Mouse (Mus musculus) heart, adult 8-10 months (tissue): ENCODE data around the gene Tmem209. TPM values are rescaled to one million over a fixed set of nuclear protein-coding genes. Genes with fewer than 3 reads are reported as not detected.

Experiments used
- DNase-seq: peaks from one replicate; pipeline ENCODE4 v3.0.0; 2022; ENCODE audit warnings: low spot score
- total RNA-seq, 4 experiments: library from RNA; stranded (reverse); gene quantifications; 2 replicates each; pipeline ENCODE4 v1.2.4; 2022

Tmem209 gene
- total RNA-seq, result 10 to 100 TPM in 2 of 4 experiments, 1 to 10 TPM in 2; 7.3 to 12.4 (median 9.5) TPM

GRCm38 (mm10) chr6:30509265-30510239, at the start of gene Tmem209, which contains the start of gene Ssmem1:
Tmem209 (minus strand) TSS chr6:30509783.
Ssmem1 (plus strand) TSS chr6:30509849.
- peak; percentile 100 for DNase-seq

DNA sequence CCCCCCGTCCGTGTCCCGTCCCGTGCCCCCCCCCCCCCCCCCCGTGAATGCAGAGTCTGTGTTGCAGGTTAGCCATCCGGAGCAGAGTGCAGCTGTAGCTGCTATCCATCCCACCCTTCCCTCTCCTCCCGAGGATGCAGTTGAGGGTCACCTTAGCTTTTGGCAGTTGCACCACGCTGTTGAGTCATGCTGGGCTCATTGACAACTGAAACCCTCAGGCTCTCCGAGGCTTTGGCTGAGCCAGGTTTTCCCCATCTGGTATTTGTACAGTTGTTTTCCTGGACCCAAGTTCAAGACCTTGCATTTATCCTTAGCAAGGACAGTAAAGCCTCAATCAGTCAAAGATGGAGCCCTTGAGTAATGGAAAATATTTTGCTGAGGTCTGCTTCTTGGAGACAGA, 46.5 kb upstream of the Tmem209 start:
- peak; percentile 72 for DNase-seq

GRCm38 (mm10) chr6:30554621-30555170, 45.1 kb upstream of the Tmem209 start:
- peak; percentile 41 for DNase-seq

- no peak for DNase-seq
Observed at GRCm38 (mm10) chr6:30554092-30554491, 44.5 kb upstream of the Tmem209 start.

DNA sequence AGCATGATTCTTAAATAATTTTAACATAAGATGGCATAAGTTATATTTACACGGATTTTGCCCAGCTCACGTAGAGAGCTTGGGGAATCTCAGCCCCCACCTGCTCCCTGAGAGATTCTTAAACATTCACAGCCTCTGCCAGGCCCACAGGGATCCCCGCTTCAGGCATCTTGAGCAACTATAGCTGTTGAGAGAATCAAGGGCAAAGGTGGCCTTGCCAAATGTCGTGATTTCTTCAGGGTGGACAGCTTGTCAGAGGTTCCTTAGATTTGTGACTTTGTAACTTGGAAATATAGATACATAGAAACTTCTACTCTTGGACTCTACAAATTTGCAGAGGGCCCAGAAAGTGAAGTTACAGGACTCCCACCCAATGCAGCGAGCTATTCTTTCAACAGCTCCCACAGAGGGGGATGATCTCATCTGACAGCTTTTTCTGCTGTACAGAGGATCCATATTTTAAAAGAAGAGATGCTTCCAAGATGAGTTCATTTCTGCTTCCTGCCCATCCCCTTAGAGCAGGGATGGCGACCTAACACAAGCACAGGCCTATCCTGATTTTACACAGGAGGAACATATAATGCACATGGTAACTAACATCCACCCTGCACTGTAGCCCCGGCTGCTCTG, 43.9 kb upstream of the Tmem209 start:
- no peak for DNase-seq

- DNase-seq, result no peak
Observed at GRCm38 (mm10) chr6:30552628-30553027, 43.0 kb upstream of the Tmem209 start.

DNA sequence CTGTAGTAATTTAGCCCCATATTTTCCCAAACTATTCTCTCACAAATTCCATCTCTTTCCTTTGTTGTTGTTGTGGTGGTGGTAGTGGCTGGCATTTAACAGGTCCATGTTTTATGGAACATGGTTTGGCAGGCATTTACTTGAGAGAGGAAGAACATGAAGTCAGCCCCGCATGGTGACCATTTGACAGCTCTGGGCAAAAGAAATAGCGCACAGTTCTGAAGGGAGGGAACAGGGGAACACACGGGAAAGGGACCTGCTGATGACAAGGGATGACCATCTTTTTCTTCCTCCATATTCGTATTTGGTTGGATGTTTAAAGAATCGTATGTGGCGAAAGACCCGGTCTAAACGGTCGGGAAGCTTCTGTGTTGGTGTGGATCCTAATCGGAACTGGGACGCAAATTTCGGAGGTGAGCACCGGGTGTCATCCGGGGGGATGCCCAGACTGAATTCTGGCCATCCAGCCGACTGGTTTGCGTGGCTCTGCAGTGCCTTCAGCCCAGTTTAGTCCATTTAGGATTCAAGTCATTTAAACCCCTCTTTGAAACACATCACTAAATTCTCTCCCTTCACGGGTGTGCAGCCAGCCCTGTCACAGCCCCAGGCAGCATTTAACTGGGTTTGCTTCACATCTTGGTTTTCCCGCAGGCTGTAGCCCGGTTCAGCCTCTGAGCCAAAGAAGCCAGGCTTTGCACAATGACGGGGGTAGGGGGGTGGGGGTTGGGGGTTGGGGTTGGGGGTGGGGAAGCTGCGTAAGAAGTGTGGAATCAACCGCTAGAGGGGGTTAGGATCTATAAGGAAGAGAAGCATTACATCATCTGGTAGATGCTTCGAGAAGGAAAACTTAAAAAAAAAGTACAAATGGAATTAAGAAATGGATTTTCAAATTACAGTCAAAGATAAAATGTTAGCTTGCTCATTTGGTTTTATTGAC, 42.3 kb upstream of the Tmem209 start:
- DNase-seq, result no peak

DNA sequence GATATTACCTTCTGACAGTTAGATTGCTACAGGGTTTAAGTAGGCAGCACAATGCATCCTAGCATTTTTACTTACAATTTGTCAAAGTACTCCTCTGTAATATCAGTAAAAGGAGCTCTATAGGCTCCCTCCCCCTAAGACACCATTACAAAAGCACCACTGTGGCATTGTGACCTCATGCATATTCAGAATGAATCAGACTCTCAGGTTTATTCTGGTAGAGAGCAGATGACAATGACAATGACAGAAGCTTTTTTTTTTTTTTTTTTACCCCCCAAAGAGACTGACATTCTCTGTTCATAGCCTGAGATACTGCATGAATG, 41.6 kb upstream of the Tmem209 start:
- DNase-seq, result no peak

- DNase-seq, result no peak
Observed at GRCm38 (mm10) chr6:30550496-30551192, 41.1 kb upstream of the Tmem209 start.

DNA sequence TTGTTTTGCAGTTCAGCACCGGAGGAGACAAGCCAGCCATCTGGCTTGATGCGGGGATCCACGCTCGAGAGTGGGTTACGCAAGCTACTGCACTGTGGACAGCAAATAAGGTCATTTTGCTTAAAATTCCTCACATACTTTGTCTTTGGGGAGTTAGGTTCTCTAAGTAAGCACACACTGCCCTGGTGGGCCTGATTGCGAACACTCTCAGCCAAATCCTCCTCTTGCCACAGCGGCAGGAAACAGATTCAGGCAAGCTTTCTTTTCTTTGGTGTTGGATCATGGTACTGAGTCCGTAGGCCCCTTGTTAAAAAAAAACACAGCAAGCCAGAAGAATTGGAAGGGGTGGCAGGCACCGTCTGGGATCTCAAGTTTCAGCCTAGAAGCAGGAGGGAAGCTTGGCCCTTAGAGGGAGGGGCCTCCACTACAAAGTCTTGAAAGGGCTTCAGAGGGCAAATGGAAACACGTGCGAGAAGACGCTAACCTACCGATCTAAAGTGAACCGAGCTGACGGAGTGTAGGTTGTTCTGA, 39.7 kb upstream of the Tmem209 start:
- peak; percentile 13 for DNase-seq

GRCm38 (mm10) chr6:30547656-30548306, 38.2 kb upstream of the Tmem209 start:
- DNase-seq, result peak; percentile 64

DNA sequence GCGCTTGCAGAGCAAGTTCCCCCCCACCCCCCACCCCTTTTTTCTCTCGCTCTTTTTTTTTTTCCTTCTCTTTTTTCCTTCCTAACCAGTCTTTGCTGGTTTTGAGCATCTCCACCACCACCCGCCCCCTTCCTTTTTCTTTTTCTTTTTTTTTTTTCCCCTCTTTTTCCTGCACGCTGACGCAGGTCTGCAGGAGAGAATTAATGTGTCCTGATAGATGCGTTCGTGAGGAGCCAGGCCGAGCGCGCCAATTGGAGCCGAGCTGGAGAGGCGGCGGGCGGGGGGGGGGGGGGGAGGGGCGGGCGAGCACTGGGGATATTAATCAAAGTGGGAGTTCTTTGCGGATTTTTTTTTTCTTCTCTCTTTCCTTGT, 37.7 kb upstream of the Tmem209 start:
- no peak for DNase-seq

DNA sequence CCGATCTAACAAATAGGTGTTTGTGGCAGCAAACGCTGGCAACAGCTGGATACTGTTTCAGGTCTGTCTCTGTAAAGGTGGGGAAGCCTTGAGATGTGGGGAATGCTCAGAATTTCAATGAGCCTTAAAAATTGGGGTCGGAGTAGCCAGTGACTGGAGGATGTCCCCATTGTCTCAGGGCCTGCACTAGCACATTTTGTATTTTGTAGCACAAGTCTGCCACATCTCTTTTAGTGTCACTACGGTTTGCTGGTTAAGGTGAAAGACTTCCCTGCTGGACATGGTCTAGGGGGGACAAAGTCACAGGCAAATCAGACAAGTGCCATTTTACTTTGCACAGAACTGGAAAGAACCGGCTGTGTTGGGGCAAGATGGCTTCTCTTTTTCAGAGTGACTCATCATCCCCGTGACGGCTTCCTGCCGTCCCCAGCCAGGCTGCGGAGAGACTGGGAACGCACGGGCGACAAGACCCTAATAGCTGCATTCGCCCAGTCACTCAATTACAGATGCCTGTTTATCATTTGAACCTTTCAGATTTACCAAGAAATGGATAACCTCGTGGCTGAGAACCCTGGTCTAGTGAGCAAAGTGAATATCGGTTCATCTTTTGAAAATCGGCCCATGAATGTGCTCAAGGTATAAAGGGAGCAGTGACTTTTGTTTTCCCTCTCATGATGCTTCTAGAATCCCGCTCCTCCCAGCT, 37.1 kb upstream of the Tmem209 start:
- DNase-seq, result no peak

DNA sequence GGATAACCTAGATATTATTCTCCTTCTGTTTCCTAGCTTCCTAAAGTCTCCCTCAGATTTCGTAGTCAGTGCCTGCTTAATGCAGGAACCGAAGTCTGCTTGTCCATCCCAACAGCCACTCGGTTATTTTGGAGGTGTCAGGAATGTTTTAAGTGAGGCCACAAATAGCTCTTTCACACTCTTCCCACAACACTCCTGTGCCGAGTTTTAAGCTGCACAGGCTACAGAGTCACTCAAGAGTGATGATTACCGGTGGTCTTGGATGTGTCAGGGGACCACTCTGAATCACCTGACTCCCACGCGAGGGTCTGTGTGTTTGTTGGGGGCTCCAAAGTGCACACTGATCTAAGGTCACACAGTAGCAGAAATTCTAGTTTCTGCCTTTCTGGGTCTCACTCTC, 36.1 kb upstream of the Tmem209 start:
- no peak for DNase-seq

DNA sequence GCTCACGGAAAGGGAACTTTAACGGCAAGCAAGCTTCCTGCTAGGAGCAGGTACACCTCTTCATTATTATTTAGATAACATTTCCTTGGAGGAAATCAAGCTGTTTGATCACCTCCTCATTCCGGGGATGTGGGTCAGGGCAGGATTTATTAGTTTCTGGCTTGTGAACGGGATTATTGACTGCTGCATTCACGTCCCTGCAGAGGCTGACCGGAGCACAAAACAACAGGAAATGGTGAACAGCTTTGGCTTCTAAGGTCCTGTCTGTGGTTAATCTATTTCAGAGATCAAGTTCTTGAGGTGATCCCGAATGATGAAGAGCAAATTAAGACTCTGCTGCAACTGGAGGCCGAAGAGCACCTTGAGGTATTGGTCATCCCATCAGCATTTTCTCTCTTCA, 34.3 kb upstream of the Tmem209 start:
- no peak for DNase-seq

DNA sequence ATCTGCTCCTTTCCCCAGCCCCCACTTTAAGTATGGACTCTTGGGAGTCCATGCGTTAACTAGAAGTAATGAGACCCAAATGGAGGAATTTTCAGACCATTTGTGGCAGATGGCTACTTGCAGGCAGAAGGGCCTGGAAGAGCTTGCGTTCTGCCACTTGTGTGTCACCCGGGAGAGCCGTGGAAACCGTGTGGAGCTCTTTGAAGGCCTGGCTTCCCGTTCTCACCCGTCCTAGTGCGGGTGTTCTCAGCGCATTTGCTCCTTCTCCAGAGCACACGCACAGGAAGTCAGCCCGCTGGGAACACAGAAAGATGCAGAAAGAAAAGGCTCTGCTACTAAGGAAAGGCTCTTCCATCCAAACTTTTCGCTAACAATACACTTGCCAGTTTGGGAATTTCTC, 33.5 kb upstream of the Tmem209 start:
- no peak for DNase-seq

GRCm38 (mm10) chr6:30542277-30542676, 32.7 kb upstream of the Tmem209 start:
- no peak for DNase-seq

DNA sequence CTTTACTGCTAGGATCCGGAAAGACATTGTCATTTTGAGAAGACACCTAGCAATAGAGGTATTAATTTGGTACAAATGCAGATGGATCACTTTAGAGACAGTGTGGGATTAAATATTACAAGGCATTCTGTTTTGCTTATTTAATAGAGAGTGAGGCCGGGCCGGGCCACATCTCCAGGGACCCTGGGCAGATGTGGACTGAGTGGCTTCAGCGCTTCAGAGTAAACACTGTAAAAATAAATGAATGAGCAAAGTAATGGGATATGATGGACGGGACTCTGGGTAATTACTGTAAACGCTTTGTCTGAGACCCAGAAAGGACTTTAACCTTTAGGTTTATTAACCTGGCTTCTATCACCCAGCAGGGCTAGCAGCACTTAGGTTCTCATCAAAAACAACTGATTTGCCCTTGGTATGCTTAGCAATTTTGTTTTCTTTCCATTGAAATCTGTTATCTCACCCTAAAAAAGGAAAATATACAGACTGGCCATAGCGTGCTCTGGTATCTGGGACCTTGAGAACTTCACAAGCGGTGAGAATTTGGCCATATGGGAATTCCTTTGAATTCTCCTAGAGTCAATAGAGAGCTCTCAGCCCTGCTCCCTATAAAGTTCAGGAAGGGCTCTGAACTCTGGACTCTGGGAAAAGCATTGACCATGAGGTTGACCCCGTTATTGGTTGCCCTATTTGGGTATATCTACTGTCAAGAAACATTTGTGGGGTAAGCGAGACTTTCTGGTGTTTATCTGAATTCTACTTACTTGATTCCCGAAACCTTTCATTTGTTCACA, 31.6 kb upstream of the Tmem209 start, which contains the start of gene Cpa2:
Cpa2 (plus strand) TSS at position 574 of the 791 bp plus-strand sequence.
- DNase-seq, result no peak

- DNase-seq, result no peak
Observed at GRCm38 (mm10) chr6:30538800-30539199, 29.2 kb upstream of the Tmem209 start.
